Mouse (Mus musculus) liver, embryonic 14.5 days (tissue): ENCODE data around the gene Psma1.

Experiments
- CTCF ChIP-seq: IDR thresholded peaks from 2 replicates; pipeline ENCODE4 v1.5.1; 2016; ENCODE audit warnings: antibody characterized with exemption, low read depth, control low read depth
- EP300 ChIP-seq: IDR thresholded peaks from 2 replicates; pipeline ENCODE4 v1.6.1; 2016; ENCODE audit warnings: antibody characterized with exemption, low read depth

- TF ChIP-seq CTCF (no peak), EP300 (no peak)
Observed at GRCm38 (mm10) chr7:114293903-114294302, 18.0 kb upstream of the Psma1 start.
